Mouse (Mus musculus) olfactory bulb, adult 2 months (tissue): ENCODE results near the gene Aicda.

ENCODE experiments used
- CTCF ChIP-seq: fragments of 200-500 bp; IDR thresholded peaks from 2 replicates; pipeline ENCODE4 v1.5.1; 2012; ENCODE audit warnings: low read depth, mild to moderate bottlenecking, low read length, moderate library complexity; ENCODE audit not compliant: insufficient read depth
- POLR2A ChIP-seq: fragments of 200-500 bp; IDR thresholded peaks from 2 replicates; pipeline ENCODE4 v1.6.1; 2012; ENCODE audit warnings: mild to moderate bottlenecking, low read depth, low read length, moderate library complexity; ENCODE audit not compliant: insufficient read depth

- TF ChIP-seq CTCF = no peak
- TF ChIP-seq POLR2A = no peak
Observed at GRCm38 (mm10) chr6:122556959-122557561, 3.5 kb downstream of the Aicda start.
